Mouse (Mus musculus): ENCODE measurements around the gene Sptbn4. TPM values are rescaled to one million over a fixed set of nuclear protein-coding genes. Genes with fewer than 3 reads are reported as not detected.

The Sptbn4 gene
- polyA plus RNA-seq, 1 experiment from 2014 or later: 0.51 TPM

- ATAC-seq (ENCODE audit: insufficient read depth) (peak; percentile 92), DNase-seq (peak; percentile 99)
- Histone ChIP-seq H3K36me3 (ENCODE audit: insufficient read depth) (peaks cover 20% of the 10 kb centered on the region), H3K27me3 (ENCODE audit: insufficient read depth, low read length) (no peaks in the 10 kb centered on the region), H3K9ac (peak overlapping the region; percentile 67), H3K9me3 (ENCODE audit: low read depth, low read length) (no peaks in the 10 kb centered on the region), H3K27ac (ENCODE audit: low read depth) (peak overlapping the region; percentile 96), H3K4me3 (ENCODE audit: low read depth, low read length) (peak overlapping the region; percentile 75), H3K4me2 (peak overlapping the region; percentile 69), H3K4me1 (ENCODE audit: insufficient read depth) (peaks cover 8% of the 10 kb centered on the region; the same call in 1 of the 2 replicates)
- TF ChIP-seq CTCF (IDR thresholded peaks at IDR 0.05; ENCODE audit: low read depth): peak; percentile 71
- WGBS: under 1% methylated on average over 23 of the region's 23 CpGs
Measured at GRCm38 (mm10) chr7:27474490-27474954, 27.0 kb upstream of the Sptbn4 start.

DNA sequence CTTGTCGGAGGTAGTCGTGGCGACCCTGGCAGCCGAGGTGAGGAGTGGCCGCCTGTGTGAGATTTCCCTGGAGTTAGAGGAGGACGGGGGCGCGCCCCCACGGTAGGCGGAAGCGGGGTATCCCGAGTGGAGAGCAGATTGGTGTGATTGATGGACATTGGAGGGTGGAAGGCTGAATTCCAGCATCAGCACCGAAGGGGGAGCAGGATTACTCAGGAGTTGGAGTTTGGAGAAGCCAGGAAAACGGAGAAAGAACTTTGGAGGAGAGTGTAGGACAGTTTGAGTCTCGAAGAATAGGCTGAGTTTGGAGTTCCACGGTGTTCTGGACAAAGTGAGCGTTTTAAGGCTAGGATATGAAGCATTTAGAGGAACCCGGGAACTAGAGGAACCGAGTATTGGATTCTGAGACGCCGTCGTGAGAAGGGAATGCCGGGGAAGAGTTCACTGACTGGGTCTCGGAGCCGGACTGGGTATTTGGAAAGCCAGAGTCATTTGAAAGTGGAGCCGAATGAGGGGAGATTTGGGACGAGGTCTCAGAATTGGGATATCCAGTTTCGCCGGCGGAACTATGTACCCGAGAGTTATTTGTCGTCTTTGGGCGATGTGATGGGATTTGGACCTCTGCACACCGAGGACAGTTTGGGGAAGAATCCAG lies 26.5 kb upstream of the Sptbn4 start:
- H3K9me3 ChIP-seq (ENCODE audit: low read depth, low read length): no peaks in the 10 kb centered on the region
- H3K4me3 ChIP-seq (ENCODE audit: low read depth, low read length): peak overlapping the region; percentile 75
- H3K9ac ChIP-seq: peak overlapping the region; percentile 67
- no peaks in the 10 kb centered on the region for H3K27me3 ChIP-seq (ENCODE audit: insufficient read depth, low read length)
- DNase-seq (no peak), ATAC-seq (ENCODE audit: insufficient read depth) (no peak; the same call in 1 of the 2 replicates)
- WGBS: under 1% methylated on average over 34 of the region's 34 CpGs
- peak overlapping the region; percentile 96 for H3K27ac ChIP-seq (ENCODE audit: low read depth)
- H3K4me2 ChIP-seq: peak overlapping the region; percentile 69
- peaks cover 8% of the 10 kb centered on the region; the same call in 1 of the 2 replicates for H3K4me1 ChIP-seq (ENCODE audit: insufficient read depth)
- no peak for TF ChIP-seq CTCF (IDR thresholded peaks at IDR 0.05; ENCODE audit: low read depth)
- peaks cover 20% of the 10 kb centered on the region for H3K36me3 ChIP-seq (ENCODE audit: insufficient read depth)

DNA sequence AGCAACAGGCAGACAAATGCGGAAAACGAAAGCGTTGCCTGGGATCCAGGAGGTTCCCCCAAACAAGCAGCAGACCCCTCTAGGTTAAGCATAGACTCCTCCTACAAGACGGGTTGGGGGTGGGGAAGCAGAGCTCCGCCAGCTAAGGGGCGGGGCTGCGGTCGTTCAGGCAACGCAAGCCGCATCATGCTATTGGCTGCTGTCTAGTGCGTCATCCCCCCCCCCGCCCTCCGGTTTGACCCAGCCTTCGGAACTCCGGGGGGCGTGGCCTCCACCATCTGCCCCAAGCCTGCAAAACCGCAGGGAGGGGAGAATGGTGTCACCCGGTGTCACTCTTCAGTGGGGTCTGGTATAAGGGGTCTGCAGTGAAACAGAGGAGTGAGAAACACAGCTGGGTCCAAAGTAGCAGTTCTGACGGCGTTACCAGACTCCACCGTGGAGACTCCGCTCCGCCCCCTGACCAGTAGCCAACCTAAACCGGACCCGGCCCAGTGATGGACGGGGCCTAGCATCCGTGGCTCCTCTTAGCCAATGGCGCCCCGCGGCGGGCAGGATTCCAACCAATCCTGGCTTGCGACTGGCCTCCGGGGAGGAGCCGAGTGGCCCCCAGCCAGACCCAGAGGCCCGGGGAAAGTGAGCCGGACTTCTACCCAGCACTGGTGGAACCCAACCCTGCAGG lies 25.8 kb upstream of the Sptbn4 start, which contains the start of gene Sertad3:
TSS of gene Sertad3 (plus strand) at position 613 of the 679 bp plus-strand sequence.
- Histone ChIP-seq H3K4me2 (peak within 1 kb of the TSS; percentile 69), H3K4me1 (ENCODE audit: insufficient read depth) (peaks cover 8% of the 10 kb centered on the region; the same call in 1 of the 2 replicates), H3K4me3 (ENCODE audit: low read depth, low read length) (peak within 1 kb of the TSS; percentile 75), H3K27me3 (ENCODE audit: insufficient read depth, low read length) (no peaks in the 10 kb centered on the region), H3K27ac (ENCODE audit: low read depth) (peak within 1 kb of the TSS; percentile 96), H3K9me3 (ENCODE audit: low read depth, low read length) (no peaks in the 10 kb centered on the region), H3K9ac (peak within 1 kb of the TSS; percentile 67), H3K36me3 (ENCODE audit: insufficient read depth) (peaks cover 20% of the 10 kb centered on the region)
- peak; percentile 23 for TF ChIP-seq CTCF (IDR thresholded peaks at IDR 0.05; ENCODE audit: low read depth)
- ATAC-seq (ENCODE audit: insufficient read depth): peak; percentile 94
- under 1% methylated on average over 36 of the region's 36 CpGs for WGBS
- peak; percentile 100 for DNase-seq

DNA sequence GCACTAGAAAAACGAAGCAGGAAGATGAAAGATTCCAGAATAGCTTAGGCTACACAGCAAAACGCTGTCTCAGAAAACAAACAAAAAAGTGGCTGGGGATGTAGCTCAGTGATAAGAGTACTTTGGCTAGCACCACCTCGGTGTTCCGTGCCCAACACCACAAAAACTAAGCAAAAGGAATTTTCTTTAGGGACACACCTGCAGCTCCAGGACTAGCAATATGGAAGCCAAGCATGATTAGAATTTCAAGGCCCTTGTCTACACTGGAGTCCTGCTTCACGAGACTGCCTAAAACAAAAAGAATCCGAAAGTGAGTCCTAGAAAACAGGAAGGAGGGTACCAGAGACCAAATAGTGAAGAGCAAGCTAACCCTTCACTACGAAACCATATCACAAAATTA lies 25.1 kb upstream of the Sptbn4 start:
- H3K9ac ChIP-seq: peak overlapping the region; percentile 40
- H3K4me3 ChIP-seq (ENCODE audit: low read depth, low read length): peak overlapping the region; percentile 75
- peak overlapping the region; percentile 69 for H3K4me2 ChIP-seq
- peaks cover 5% of the 10 kb centered on the region; the same call in 1 of the 2 replicates for H3K4me1 ChIP-seq (ENCODE audit: insufficient read depth)
- no peaks in the 10 kb centered on the region for H3K27me3 ChIP-seq (ENCODE audit: insufficient read depth, low read length)
- ATAC-seq (ENCODE audit: insufficient read depth) (no peak), DNase-seq (peak; percentile 26)
- WGBS: 13% methylated on average over 7 of the region's 7 CpGs
- H3K9me3 ChIP-seq (ENCODE audit: low read depth, low read length): no peaks in the 10 kb centered on the region
- no peak for TF ChIP-seq CTCF (IDR thresholded peaks at IDR 0.05; ENCODE audit: low read depth)
- H3K36me3 ChIP-seq (ENCODE audit: insufficient read depth): peaks cover 16% of the 10 kb centered on the region; the same call in 1 of the 2 replicates
- H3K27ac ChIP-seq (ENCODE audit: low read depth): peak overlapping the region; percentile 86

DNA sequence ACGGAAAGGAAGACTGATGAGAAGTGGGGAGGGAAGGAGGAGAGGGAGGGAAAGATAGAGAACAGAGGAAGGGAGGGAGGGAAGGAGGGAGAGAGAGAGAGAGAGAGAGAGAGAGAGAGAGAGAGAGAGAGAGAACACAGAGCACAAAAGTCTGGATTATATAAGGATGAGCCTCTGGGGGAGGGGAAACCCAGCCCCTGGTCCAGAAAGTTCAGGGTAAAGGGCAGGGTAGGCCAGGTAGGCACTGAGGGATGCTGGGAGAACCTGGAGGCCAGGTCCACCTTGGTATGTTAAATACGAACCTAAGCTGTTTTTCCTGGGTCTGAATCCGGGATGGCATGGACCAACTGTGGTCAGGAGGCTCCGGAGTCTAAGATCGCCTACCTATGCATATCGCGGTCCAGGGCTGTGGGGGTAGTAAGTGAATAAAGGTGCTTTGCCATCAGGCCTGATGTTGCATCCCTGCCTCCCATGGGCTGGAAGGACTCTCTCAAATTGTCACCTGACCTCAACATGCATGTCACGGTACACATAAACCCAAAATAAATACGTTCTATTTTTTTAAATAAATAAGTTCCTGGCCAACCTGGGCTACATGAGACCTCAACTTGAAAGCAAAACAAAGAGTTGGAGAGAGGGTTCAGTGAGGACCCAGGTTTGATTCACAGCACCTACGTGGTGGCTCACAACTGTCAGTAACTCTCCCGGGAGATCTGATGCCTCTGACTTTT lies 24.1 kb upstream of the Sptbn4 start:
- Histone ChIP-seq H3K36me3 (ENCODE audit: insufficient read depth) (peaks cover 9% of the 10 kb centered on the region; the same call in 1 of the 2 replicates), H3K27ac (ENCODE audit: low read depth) (no peak overlapping the region), H3K4me3 (ENCODE audit: low read depth, low read length) (no peak overlapping the region), H3K9me3 (ENCODE audit: low read depth, low read length) (no peaks in the 10 kb centered on the region), H3K27me3 (ENCODE audit: insufficient read depth, low read length) (no peaks in the 10 kb centered on the region), H3K9ac (no peak overlapping the region), H3K4me1 (ENCODE audit: insufficient read depth) (peaks cover 5% of the 10 kb centered on the region; the same call in 1 of the 2 replicates), H3K4me2 (no peak overlapping the region)
- no peak for TF ChIP-seq CTCF (IDR thresholded peaks at IDR 0.05; ENCODE audit: low read depth)
- DNase-seq (no peak), ATAC-seq (ENCODE audit: insufficient read depth) (no peak)
- 86% methylated on average over 11 of the region's 11 CpGs for WGBS

GRCm38 (mm10) chr7:27467648-27468047 lies 20.2 kb upstream of the Sptbn4 start:
- DNase-seq (peak; percentile 54), ATAC-seq (ENCODE audit: insufficient read depth) (no peak)
- H3K4me1 ChIP-seq (ENCODE audit: insufficient read depth): peaks cover 5% of the 10 kb centered on the region; the same call in 1 of the 2 replicates
- H3K4me3 ChIP-seq (ENCODE audit: low read depth, low read length): no peak overlapping the region
- TF ChIP-seq CTCF (IDR thresholded peaks at IDR 0.05; ENCODE audit: low read depth): no peak
- H3K9ac ChIP-seq: no peak overlapping the region
- WGBS: 22% methylated on average over 4 of the region's 4 CpGs
- H3K9me3 ChIP-seq (ENCODE audit: low read depth, low read length): no peaks in the 10 kb centered on the region
- no peak overlapping the region for H3K27ac ChIP-seq (ENCODE audit: low read depth)
- H3K36me3 ChIP-seq (ENCODE audit: insufficient read depth): no peaks in the 10 kb centered on the region
- no peaks in the 10 kb centered on the region for H3K27me3 ChIP-seq (ENCODE audit: insufficient read depth, low read length)
- H3K4me2 ChIP-seq: no peak overlapping the region
